Mouse (Mus musculus) testis, adult 2 months (tissue): ENCODE measurements around the gene Ccdc85c.

Source experiments
- CTCF ChIP-seq: fragments of 200-500 bp; IDR thresholded peaks from 2 replicates; pipeline ENCODE4 v1.5.1; 2012; ENCODE audit warnings: low read depth, mild to moderate bottlenecking, inconsistent platforms, low read length, moderate library complexity; ENCODE audit not compliant: control insufficient read depth, insufficient read depth, insufficient replicate concordance
- POLR2A ChIP-seq: fragments of 200-500 bp; IDR thresholded peaks from 2 replicates; pipeline ENCODE4 v1.6.1; 2012; ENCODE audit warnings: low read depth, mild to moderate bottlenecking, inconsistent platforms, low read length, moderate library complexity; ENCODE audit not compliant: control insufficient read depth

DNA sequence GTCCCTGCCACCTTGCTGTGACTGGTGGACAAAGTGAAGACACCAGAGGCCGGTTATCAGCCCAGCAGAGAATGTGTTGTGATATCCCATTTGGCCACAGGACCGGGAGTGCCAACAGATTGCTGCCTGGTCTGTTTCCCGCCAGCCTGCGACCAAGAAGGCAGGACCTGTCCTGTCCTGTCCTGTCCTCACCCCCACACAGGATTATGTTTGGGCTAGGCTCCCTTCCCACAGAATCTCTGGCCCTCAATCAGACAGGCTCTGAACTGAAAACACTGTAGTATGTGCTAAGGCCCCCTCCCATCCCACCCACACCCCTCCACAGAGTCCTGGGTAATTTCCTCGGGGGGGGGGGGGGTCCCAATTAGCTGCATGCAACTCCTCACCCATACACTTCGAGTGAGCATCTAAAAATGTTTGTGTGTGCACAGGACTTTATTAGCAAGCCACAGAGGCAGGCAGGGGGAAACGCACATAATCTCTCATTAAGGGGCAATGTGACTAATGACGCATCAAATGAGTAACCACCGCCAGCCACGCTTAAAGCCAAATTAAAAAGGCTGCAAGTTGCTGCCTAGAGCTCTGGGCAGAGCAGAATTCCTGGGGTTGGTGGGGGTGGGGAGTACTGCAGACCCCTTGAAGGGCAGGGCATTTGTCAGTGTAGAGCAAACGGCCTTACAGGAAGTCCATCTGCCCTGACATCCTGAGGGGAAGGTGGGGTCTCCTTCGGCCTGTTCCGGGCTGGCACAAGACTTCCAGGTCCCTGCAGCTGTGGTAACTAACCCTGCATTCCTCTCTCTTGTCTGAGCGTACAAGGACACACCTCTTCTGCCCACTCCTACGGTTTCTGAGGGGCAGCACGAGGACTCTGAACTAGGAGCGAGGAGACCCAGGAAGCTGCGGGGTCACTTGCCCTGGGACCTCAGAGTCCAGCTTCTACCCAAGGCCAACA, 61.9 kb downstream of the Ccdc85c start:
- TF ChIP-seq CTCF = no peak
- no peak for TF ChIP-seq POLR2A
